Mouse (Mus musculus) forelimb bud, embryonic 11.5 days (tissue): ENCODE data around the gene Tbccd1.
"Not testable (repeated sequence)": the region's sequence is repeated elsewhere in the genome, so short reads cannot be mapped to it uniquely, and the experiment has no call there.

Experiments used
- DNase-seq: peaks from one replicate; pipeline ENCODE4 v3.0.0-alpha.2; 2012; ENCODE audit warnings: low read depth, low spot score

The Tbccd1 gene

DNA sequence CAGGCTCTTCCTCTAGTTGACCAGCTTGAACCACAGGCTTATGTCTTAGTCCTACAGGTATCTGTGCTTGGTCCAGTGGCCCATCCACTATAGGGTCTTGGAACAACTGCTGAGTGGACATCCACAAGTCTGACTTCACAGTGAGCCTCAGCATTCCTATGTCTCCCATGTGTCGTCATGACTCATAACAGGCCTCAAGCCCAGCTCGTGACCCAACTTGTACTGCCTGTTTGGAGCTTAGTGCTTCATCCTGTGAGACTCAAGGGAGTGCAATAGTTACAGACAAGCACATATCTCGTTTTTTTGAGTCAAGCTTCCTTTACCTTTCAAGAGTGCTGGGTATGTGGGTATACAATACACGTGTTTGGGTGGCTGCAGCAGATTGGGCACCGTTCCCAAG lies 74.8 kb downstream of the Tbccd1 start:
- DNase-seq, result no peak

DNA sequence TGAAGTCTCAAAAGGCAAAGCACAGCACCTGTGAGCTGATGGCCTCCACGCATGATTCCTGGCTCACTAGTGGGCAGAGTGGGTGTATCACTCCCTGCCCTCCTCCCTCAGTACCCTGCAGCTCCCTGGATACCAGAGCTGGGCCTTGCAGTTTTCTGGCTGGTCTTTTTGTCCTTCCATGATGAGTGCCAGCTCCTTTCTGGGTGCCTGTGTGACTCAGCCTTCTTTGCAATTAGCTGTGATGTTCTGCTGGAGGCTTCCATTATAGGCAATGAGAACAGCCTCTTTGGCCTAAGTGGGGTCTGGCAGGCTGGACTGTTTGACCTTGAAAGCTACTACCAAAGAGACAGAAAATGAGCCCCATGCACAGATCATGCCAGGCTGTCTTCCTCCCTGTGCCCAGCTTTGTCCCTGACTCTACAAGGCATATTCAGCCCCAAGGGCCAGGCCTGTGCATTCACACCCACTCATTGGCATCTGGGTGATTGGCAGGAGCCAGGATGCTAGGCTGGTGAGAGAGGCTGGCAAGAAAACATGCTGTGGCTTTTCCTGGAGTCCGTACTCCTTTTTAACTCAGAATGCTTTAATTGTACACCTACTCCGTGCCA lies 78.1 kb downstream of the Tbccd1 start:
- no peak for DNase-seq

DNA sequence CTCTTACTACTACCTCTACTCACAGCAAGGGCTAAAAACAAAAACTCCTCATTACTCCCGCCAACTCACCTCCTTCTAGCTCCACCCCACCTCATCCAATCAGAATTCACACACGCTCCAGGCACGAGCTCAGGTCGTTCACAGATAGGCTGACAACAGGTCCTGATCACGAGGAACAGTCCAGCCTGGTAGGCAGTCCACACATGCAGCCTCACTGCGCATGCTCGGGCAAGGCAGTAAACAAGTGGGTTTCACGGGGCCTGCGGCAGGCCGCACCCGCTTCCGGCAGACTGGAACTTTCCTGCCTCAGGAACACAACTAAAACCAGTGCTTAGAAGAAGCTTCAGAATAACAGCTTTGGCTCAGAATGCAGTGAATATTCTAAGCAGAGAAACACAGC lies 79.2 kb downstream of the Tbccd1 start:
- DNase-seq, result not testable (repeated sequence)

DNA sequence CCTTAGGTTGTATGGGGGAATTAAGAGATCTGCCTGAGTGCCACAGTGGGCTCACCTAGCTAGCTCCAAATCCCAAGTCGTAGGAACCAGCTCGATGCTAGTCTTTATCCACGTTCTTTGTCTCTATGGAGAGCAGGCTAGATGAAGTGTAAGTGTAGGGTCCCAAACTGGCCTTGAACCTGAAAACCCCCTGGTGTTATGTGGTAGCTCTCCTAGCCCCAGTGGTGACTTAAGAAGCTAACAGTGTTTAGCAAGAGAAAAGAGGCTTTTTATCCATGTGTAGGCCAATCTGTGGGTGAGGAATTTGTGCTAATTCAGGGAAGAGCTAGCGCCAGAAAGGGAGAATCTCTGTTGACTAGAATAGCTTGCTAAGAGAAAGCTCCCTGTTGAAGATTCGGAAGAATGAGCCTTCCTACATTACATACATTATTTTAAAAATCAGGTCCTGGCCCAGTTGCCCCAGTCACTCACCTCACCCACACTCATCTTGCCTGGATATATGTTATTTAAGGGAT lies 81.9 kb downstream of the Tbccd1 start:
- DNase-seq, result no peak

DNA sequence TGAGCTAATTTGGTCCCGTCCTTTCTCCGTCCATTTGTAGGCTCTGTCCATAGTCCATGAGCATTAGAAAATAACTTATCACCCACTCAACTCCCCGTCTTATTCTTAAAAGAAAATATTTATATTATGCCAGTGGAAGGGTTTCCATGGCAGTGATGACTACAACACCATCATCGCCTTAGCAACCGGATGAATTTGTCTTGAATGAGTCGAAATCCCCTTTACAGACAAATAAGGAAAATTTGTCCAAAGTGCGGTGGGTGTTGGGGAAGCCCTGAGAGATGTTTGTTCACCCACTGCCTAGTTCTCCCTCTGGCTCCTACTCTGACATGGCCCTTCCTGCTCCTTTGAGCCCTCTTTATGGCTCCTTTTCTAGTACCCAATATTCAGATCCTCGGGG lies 88.8 kb downstream of the Tbccd1 start:
- DNase-seq, result no peak

DNA sequence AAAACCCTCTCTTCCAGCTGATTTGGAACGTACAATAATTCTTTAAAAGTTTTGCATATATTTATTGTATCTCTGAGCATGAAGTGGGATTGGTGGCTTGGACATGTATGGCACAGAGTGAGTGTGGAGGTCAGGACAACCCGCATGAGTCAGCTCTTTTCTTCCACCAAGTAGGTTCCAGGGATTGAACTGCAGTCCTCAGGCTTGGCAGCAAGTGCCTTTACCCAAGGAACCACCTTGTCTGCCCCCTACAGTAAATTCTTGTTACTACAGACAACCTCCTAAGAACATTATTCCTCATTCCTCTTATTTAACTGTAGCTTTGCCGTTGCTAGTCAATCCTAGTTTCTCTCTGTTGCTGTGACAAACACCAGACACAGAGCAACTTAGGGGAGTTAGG lies 90.1 kb downstream of the Tbccd1 start:
- DNase-seq, result no peak

DNA sequence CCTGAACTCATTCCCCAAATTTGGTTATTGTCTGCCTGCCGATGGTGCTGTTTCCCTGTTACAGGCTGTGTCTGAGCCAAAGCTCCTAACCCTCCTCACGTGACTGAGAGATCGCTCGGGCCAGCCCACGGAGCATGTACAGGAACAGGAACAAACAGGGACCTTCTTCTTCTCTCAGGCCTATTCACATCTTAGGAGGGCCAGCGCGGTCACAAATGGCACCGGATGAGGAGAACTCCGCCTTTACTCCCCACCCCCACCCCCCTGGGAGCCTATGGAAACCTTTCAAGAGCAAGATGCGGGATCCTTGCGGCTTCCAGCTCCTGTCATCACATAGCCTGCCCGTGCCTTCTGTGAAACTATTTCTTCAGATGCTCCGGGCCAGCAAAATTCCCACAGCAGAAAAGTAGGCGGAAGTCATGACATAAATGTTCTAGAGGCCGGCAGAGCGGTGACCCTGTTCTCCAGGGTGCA lies 90.7 kb downstream of the Tbccd1 start:
- DNase-seq, result no peak

DNA sequence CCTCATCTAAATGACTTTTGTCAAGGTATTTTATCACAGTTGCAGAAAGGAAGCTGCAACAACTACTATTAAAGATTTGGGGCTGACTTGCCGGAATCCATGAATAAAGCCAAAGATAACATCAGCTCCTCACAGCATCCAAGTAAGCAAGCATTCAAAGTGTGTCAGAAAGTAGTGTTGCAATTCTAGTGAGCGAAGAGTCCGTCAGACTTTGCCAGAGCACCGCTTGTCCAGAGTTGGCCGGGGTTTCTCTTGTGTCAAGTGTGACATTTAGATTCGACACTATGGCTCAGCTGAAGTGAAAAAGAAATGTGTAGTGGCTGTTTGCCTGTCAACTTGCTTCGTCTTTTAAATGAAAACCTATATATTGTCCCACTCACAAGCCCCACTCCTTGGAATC lies 91.9 kb downstream of the Tbccd1 start:
- DNase-seq, result no peak
